Mouse (Mus musculus): Measurements from ENCODE around the gene Crk.
"Not testable (repeated sequence)": the region's sequence is repeated elsewhere in the genome, so short reads cannot be mapped to it uniquely, and the experiment has no call there.

The Crk gene

DNA sequence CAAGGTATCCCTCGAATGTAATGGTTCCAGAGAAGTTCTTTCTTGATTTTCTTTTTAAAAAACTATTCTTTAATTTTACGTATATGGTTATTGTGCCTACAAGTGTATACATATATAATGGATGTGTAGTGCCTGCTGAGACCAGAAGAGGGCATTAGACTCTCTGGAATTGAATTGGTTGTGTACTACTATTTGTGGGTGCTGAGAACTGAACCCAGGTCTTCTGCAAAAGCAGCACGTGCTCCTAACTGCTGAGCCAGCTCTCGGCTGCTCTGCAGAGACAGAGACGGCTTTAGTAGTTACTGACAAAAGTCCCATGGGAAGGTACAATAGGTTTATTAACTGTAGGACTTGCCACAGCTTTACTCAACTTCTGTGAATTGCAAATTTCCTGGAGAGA lies 5.4 kb downstream of the Crk start:
- no peak for DNase-seq (ENCODE audit: extremely low read depth, low read depth)

DNA sequence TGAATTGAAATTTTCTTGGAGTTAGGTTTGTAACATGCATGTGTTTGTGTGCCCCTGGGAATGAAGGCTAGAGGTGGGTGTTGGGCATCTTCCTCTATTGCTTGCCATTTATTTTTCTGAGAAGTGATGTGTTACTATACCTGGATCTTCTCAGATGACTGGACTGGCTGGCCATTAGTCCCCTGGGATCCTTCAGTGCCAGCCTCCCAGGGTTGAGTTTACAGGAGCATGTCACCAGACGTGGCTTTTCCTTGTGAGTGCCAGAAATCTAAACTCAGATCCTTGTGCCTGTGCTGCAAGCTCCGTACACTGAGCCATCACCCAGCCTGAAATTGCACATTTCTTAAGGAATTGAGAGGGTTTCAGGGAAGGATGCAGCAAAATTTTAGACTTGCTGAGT lies 5.9 kb downstream of the Crk start:
- no peak for DNase-seq (ENCODE audit: extremely low read depth, low read depth)

DNA sequence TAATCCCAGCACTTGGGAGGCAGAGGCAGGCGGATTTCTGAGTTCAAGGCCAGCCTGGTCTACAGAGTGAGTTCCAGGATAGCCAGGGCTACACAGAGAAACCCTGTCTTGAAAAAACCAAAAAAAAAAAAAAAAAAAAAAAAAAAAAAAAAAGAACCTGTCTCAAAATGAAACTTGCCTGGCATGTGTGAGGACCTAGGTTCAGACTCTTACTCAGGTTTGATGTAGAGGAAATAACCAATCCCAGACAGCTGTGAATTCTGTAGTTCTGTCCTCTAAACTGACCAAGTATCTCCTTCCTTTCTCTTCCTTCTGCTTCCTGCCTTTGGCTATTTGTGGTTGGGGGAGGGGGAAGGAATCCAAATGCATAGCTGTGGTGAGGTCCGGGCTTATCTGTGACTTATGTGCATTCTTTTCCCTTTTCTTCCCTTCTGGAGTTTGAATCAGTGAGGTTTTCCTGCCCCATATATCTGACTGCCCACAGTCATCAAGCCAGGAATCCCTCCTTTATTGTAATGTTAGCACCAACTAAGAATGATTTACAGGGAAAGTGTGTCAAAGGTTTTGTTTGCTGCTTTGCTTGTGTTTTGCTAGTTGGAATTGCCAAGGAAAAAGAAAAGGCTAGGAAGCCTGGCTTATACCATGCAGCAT lies 8.4 kb downstream of the Crk start:
- DNase-seq (ENCODE audit: extremely low read depth, low read depth), result no peak

DNA sequence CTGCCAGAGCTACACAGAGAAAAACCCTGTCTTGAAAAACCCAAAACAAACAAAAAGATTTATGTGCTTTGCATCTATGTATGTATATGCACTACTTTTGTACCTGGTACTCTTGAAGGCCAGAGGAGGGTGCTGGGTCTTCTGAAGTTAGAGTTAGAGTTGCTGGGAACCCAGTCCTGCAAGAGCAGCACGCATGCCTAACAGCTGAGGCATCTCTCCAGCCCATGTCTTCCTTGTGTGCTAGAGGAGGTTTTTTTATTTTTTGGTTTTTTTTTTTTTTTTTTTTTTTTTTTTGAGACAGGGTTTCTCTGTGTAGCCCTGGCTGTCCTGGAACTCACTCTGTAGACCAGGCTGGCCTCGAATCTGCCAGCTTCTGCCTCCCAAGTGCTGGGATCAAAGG lies 9.1 kb downstream of the Crk start:
- no peak for DNase-seq (ENCODE audit: extremely low read depth, low read depth)

DNA sequence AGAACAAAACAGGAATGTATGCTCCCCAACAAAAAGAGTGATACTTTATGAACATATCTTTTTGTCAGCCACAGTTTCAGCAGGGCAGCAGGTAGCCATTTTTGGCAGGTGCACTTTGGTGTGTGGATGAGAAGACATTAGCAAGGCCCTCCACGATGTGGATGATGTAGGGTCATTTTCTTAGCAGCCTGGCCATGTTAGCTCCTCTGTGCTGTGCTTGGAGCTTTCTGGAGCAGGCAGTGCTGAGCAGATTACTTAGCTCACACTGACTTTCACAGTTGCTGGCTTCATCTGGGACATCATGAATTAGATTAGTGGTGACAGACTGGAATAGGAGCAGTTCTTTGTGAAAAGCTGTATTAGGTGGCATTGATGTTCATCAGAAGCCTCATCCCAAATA lies 10.9 kb downstream of the Crk start:
- DNase-seq (ENCODE audit: extremely low read depth, low read depth), result no peak

DNA sequence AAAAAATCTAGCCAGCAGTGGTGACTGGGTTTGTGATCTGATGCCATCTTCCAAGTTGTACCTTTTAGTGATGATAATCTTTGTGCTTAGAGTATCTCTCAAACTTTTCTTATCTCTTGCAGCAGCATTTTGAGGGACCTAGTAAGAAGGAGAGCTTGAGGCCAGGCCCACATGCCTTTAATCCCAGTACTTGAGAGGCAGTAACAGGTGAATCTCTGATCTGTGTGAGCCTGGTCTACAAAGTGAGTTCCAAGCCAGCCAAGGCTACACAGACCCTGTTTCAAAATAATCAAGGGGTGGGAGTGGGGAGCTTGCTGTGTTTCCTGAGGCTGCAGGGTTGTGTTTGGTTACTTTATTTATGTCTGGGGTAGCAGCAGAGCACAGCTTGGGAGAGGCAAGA lies 12.0 kb downstream of the Crk start:
- no peak for DNase-seq (ENCODE audit: extremely low read depth, low read depth)

DNA sequence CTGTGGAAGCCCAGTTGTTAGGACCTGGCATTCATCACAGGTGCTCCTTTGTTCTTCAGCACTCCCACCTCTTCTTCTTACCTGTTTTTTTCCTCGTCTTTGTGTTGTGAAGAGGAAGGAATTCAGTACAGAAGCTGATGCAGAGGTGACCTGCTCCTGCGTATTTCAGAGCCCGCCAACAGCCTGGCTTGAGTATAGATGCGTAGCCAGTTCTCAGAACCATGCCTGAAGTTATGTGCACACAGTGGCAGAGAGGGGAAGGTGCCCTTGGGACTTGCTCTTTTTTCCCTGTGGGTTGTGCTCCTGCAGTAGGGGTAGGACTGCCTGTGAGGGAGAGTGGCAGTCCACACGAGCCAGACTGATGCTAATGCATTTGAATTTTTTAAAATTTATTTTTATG lies 14.5 kb downstream of the Crk start:
- no peak for DNase-seq (ENCODE audit: extremely low read depth, low read depth)

DNA sequence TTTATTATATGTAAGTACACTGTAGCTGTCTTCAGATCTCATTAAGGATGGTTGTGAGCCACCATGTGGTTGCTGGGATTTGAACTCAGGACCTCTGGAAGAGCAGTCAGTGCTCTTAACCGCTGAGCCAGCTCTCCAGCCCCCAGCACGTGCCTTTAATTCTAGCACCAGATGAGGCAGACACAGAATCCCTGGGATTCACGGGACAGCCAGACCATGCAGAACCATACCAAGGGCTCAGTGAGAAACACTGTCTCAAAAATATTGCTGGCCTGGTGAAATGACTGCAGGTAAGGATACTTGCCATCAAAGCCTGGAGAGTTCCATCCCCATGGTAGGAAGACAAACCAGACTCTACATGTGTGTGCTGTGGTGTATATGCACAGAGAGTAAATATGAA lies 18.4 kb downstream of the Crk start:
- DNase-seq (ENCODE audit: extremely low read depth, low read depth), result not testable (repeated sequence)

DNA sequence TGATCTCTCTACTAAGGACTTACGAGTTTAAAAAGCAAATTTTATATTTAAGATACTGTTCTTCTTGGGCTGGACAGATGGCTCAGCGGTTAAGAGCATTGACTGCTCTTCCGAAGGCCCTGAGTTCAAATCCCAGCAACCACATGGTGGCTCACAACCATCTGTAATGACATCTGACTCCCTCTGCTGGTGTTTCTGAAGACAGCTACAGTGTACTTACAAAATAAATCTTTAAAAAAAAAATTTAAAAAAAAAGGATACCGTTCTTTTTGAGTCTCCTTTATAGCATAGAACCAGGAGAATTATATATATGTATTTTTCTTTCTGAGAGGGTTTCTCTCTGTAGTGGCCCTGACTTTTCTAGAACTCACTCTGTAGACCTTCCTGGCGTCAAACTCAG lies 21.5 kb downstream of the Crk start:
- DNase-seq (ENCODE audit: extremely low read depth, low read depth), result no peak

DNA sequence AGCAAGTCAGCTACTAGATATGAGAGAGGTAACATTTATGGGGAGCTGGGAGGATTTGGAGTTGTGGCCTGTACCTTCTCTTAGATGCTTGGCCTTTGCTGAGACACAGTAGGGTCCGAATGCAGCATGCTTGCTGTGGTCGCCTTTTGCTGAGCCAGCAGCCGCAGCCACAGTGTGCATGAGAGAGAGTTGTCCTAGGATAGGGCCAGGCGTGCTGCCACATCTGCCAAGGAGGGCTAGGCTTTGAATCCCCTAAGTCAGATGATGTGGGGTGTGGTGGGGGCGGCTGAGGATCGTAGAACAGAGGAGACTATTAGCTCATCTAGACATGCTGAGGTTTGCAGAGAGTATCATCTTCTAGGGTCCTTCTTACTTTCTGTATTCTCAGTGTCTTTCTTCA lies 23.7 kb downstream of the Crk start:
- no peak for DNase-seq (ENCODE audit: extremely low read depth, low read depth)

DNA sequence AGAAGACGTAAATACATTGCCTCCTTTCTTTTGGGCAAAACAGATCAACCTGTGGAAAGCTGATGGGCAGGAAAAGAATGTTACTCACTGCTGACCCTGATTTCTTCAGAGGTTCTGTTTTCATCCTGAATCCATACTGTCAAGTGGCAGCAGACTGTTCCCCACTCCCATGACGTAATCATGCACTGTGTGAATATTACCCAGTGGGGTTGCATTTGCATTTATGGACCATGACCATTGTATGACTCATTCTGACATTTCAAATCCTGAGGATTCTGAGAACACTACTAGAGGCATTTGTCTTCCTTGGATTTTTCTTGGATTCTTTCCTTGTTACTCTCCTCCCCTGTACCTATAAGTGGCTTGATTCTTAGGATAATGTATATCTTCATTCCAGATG lies 24.7 kb downstream of the Crk start:
- no peak for DNase-seq (ENCODE audit: extremely low read depth, low read depth)

DNA sequence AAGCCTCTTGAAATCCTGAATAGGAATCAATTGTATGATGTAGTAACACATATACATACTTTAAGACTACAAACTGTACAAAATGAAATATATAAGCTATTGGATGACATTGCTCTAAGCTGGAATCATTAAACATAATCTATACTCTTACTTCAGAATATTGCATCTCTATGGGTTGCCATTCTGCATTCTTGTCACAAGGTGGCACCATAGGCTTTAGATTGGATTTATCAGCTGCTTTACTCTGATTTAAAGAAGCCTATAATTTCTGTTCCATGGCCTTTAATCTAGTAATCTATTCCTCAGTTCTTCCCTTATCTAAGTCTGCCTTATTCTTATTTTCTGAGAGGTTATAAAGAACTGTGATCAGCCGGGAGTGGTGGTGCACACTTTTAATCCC lies 34.9 kb downstream of the Crk start:
- no peak for DNase-seq (ENCODE audit: extremely low read depth, low read depth)

DNA sequence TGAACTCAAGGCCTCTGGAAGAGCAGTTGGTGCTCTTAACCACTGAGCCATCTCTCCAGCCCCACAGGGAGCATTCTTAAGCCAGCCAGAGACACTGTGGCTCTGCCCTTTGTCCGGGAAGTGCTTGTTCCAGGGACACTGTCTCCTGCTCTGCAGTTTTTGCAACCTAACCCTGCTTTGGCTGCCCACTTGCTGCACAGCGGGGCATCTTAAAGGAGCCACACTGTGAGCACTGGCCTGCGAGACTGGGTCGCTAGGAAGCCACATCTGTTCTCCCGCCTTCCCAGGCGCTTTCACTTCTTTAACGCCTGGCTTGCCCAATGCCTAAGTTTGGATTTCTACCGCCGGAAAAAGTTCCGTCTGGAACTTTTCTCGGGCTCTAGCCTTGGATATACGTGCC lies 36.5 kb downstream of the Crk start:
- DNase-seq (ENCODE audit: extremely low read depth, low read depth), result no peak

DNA sequence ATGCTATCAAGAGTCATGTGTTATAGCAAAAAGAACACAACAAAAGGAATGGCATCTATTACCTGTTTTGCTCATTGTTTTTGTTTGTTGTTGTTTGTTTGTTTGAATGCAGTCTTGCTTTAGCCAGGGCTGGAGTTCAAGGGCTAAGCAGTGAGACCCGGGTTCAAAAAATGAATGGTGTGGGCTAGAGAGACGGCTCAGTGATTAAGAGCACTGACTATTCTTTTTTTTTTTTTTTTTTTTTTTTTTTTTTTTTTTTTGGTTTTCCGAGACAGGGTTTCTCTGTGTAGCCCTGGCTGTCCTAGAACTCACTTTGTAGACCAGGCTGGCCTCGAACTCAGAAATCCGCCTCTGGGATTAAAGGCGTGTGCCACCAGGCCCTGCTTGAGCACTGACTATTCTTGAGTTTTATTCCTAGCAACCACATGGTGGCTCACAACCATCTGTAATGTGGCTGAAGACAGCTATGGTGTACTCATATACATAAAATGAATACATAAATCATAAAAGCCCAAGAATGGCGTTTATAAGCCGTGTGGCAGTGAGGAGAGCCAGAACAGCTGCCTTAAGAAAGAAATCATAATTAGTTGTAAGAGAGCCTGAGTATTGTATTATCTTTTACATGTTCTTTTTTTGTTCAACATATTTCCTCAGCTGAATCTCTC lies 37.7 kb downstream of the Crk start:
- DNase-seq (ENCODE audit: extremely low read depth, low read depth), result no peak

DNA sequence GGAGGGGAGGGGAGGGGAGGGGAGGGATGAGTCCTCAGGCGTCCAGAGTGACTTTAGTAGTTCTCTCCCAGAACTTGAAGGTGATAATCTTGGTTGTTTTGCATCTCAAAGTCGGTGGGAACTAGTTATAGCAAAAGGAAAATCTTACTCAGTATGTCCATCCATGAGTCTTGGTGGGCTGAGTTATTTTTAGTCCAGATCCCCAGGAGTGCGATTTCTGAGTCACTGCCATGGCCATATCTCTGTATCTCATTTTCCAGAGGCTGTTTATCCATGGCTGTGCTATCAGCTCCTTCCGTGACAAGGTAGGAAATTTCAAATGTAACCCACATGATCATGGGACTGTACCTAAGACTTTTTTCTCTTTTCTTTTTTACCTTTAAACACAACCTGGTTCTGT lies 43.3 kb downstream of the Crk start:
- DNase-seq (ENCODE audit: extremely low read depth, low read depth), result no peak

DNA sequence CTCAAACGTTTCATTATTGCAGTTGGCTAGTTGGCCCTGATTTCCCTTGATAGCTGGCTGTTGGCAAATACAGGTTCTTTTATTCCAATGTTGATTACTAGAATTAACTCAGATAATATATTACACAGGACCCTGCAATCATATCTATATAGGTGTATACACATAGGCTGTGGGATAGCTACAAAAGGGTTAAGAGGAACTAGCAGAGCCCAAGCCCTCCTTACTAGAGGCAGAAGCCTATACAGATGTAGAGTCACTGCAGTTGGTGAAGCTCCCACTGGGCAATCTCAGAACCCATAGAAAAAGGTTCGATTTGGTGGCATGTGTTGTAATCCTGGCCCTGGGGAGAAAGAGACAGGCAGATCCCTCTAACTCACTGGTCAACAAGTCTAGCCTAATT lies 48.1 kb downstream of the Crk start:
- no peak for DNase-seq (ENCODE audit: extremely low read depth, low read depth)

DNA sequence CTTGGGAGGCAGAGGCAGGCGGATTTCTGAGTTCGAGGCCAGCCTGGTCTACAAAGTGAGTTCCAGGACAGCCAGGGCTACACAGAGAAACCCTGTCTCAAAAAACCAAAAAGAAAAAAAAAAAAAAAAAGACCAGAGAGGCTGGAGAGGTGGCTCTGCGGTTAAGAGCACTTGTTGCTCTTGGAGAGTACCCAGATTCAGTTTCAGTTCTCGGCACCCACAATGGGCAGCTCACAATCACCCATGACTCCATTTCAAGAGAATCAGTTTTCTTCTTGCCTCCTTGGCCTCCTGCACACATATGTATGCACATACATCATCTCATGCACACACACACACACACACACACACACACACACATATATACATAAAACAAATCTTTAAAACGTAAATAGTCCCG lies 48.6 kb downstream of the Crk start:
- DNase-seq (ENCODE audit: extremely low read depth, low read depth), result not testable (repeated sequence)

DNA sequence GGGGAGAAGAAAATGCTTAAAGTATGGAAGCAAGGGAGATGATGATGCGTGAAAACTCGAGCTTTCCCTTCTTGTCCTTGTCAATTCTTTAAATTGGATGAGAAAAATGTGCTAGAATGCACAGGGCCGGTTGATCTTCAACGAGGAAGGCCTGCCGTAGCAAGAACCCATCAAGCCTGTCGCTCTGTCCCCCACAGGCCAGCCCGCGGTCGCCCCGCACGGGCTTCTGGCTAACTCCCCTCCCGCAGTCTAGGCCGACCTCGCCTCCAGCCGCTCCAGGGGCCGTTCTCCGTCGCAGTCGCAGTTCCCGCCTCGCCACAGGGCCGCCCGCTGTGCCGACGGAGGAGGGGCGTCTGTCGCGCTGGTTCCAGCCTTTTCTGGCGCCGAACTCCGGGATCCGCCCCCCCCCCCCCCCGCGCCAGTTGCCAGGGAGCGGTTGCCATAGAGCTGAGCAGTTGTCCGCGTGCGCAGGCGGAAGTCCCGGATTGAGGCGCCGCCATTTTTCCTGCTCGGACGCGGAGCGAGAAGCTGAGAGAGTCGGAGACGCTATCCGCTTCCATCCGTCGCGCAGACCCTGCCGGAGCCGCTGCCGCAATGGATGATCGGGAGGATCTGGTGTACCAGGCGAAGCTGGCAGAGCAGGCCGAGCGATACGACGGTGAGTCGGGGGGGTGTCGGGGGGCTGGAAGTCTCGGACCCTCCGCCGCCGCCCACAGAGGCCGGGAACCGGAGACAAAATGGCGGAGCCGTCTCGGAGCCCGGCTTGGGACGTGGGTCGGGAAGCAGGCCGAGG lies 53.6 kb downstream of the Crk start, which contains the start of gene Ywhae:
TSS of gene Ywhae (plus strand) at position 436 of the 793 bp plus-strand sequence.
- DNase-seq (ENCODE audit: extremely low read depth, low read depth), result peak; percentile 65

DNA sequence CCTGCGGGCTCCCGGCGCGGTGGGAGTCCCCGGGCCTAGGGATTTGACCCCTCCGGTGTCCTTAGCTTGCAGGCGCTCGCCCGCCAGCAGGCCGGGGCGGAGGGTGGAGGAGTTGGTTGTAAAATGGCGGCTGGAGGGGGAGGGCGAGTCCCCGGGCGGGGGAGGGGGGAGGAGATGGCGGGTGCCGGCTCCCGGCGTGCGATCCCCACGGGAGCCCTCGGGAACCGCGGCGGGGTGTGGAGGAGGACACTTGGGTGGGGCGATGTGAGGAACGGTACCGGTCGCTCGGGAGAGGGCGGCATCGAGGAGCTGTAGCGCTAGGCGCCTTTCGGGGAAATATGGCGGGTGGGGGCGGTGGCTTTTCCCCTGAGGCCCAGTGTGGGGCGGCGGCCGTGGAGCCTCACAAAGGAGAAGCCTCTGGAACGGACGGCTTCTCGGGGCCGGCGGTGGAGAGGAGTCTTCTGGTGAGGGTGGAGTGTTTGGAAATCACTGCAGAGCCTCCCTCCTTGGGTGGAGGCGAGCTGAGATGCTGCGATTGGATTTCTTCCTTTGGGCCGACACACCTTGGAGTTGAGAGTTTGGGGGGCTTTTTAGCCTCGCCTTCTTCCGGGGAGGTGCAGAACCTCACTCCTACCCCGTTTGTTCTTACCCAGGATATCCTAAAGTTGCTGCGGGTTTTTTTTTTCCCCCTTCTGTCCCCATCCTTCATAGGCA lies 54.3 kb downstream of the Crk start:
- no peak for DNase-seq (ENCODE audit: extremely low read depth, low read depth)

DNA sequence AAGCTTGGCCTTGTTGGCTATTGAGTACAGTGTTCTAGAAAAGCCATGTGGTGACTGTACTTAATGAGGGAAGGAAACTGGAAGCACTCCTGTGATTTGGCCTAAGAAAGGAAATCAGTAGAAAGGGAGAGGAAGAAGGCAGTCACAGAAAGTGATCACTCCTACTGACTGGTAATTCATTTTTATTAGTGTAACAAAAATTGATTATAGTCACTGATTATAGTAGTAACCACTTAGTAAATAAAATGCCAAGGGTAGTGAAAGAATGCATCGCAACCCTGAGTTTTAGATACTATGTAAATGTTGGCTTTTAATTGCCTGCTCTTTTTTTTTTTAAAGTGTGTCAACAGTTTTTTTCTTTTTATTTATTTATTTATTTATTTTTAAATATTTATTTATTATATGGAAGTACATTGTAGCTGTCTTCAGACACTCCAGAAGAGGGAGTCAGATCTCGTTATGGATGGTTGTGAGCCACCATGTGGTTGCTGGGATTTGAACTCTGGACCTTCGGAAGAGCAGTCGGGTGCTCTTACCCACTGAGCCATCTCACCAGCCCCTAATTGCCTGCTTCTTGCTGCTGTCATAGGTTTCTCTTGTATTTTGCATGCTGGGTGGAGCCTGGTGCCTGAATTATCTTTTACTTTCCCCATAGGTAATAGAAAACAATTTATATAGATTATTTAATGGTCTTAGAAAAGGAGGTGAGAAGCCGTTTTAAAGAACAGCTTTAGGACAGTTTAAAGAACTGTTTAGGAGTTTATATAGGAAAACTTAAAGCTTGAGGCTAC lies 56.6 kb downstream of the Crk start:
- no peak for DNase-seq (ENCODE audit: extremely low read depth, low read depth)

DNA sequence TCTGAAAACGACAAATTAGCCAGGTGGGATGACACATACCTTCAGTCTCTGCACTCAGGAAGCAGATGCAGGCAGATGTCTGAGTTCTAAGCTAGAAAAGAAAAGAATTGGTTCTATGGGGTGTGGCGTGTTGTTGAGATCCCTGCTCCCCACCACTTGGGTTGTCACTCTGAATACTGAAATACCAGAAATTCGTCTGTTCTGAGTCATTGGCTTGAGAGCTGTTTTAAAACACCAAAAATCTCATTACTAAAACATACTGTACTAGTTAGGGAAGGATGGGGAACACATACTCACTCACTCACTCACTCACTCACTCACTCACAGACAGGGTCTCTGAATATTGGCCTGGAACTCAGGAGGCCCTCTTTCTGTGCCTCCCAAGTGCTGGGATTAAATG lies 57.9 kb downstream of the Crk start:
- DNase-seq (ENCODE audit: extremely low read depth, low read depth), result no peak
